Mouse (Mus musculus) c-Kit-positive CD71-negative TER-119-negative erythroid progenitor cells, embryonic 14.5 days (primary cell): ENCODE data around the gene Txnrd1.

ENCODE experiments used
- DNase-seq: peaks from one replicate; pipeline ENCODE4 v3.0.0-alpha.2; 2013; ENCODE audit warnings: low read depth

Gene Txnrd1

GRCm38 (mm10) chr10:82918675-82919074 is 84.9 kb downstream of the Txnrd1 start:
- DNase-seq: no peak

- no peak for DNase-seq
Observed at GRCm38 (mm10) chr10:82919404-82919980, 85.7 kb downstream of the Txnrd1 start.

- DNase-seq: no peak
Observed at GRCm38 (mm10) chr10:82923547-82923946, 89.8 kb downstream of the Txnrd1 start.

- no peak for DNase-seq
Observed at GRCm38 (mm10) chr10:82924750-82925149, 91.0 kb downstream of the Txnrd1 start.

- DNase-seq: no peak
Observed at GRCm38 (mm10) chr10:82925624-82926023, 91.9 kb downstream of the Txnrd1 start.

GRCm38 (mm10) chr10:82935018-82935633 is 101.4 kb downstream of the Txnrd1 start:
- DNase-seq: no peak

- no peak for DNase-seq
Observed at GRCm38 (mm10) chr10:82935774-82936173, 102.0 kb downstream of the Txnrd1 start.
